Mouse (Mus musculus): Measurements from ENCODE around the gene Comp. TPM values are rescaled to one million over a fixed set of nuclear protein-coding genes. Genes with fewer than 3 reads are reported as not detected.

Comp gene
- total RNA-seq (2012; rRNA removed), result 0.08 and 0.13 TPM in 2 replicates
- not detected in 2 replicates for total RNA-seq (2014; rRNA removed)
- polyA plus RNA-seq (2012; ENCODE audit: insufficient read length, low read depth), result 0.16 TPM in 1 of 2 replicates, not detected in the other

- dilution Hi-C loops (cut with MboI; ENCODE audit: extremely low pct_ligation_motif_present, extremely low pct_unique_long_range_greater_than_20kb, low sequenced_read_pairs), result no loop called here
- H3K4me1 ChIP-seq (ENCODE audit: control insufficient read depth in 1 of 2, insufficient read depth in 2 of 2), result peaks cover 3 to 11% of the 10 kb centered on the region in 2 experiments
- no peak within 1 kb of the TSS for H3K4me3 ChIP-seq (replicated peaks in 1 of 3; ENCODE audit: low read depth in 2 of 3, low read length in 2 of 3, poor library complexity in 1 of 3)
Observed at GRCm38 (mm10) chr8:70373397-70374317, at the start of gene Comp. Gene Comp (plus strand): TSS chr8:70373558.

DNA sequence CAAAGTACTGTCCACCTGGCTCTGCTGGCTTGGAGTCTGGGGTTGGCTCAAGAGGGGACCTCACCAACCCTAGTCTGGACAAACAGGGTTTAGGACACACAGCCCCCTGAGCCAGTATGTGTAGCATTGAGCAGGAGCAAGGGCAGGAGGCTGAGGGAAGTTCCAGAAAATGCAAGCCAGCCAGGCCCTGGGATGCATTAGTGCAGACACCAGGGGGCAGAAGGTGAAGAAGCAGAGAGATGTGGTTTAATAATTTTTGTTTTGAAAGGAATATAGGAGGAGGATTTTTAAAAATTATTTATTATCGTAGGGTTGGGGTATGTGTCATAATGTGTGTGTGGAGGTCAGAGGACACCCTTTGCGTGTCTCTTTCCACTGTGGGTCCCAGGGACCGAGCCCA lies 49.6 kb upstream of the Comp start:
- TF ChIP-seq CTCF (conservative IDR thresholded peaks at IDR 0.05 in 1 of 2, IDR thresholded peaks at IDR 0.05 in 1 of 2; ENCODE audit: low read depth in 2 of 2, low read length in 2 of 2) (peak in 1 of 2 experiments; percentile 42; a peak in 2 of 4 replicates), JUND (conservative IDR thresholded peaks at IDR 0.05; ENCODE audit: low read depth, low read length) (no peak), MAZ (IDR thresholded peaks at IDR 0.05; ENCODE audit: low read depth, low read length) (no peak)
- Histone ChIP-seq H3K79me2 (replicated peaks; ENCODE audit: control insufficient read depth, extremely low read depth, insufficient read depth, poor library complexity, severe bottlenecking) (no peaks in the 10 kb centered on the region), H3K9ac (ENCODE audit: insufficient read depth, low read depth) (no peak overlapping the region), H3K4me3 (replicated peaks in 1 of 3; ENCODE audit: low read depth in 2 of 3, low read length in 2 of 3, poor library complexity in 1 of 3) (no peak overlapping the region), H3K4me2 (ENCODE audit: insufficient read depth, low read depth, poor library complexity, severe bottlenecking) (no peak overlapping the region), H3K27ac (ENCODE audit: insufficient read depth, low read depth) (no peak overlapping the region), H3K4me1 (ENCODE audit: control insufficient read depth in 1 of 2, insufficient read depth in 2 of 2) (peaks cover 11 to 19% of the 10 kb centered on the region in 2 experiments), H3K36me3 (replicated peaks in 1 of 2; ENCODE audit: control insufficient read depth in 1 of 2, insufficient read depth in 1 of 2, low read length in 1 of 2) (peaks cover 0 to 1% of the 10 kb centered on the region in 2 experiments), H3K9me3 (replicated peaks; ENCODE audit: low read length) (peaks cover 7% of the 10 kb centered on the region), H3K27me3 (replicated peaks) (peaks cover 13% of the 10 kb centered on the region)
- DNase-seq (ENCODE audit: extremely low read depth), result no peak
- in situ Hi-C loops (cut with MboI; ENCODE audit: low pct_ligation_motif_present, low pct_unique_long_range_greater_than_20kb, low sequenced_read_pairs), result no loop called here
- dilution Hi-C loops (cut with MboI; ENCODE audit: extremely low pct_ligation_motif_present, extremely low pct_unique_long_range_greater_than_20kb, low sequenced_read_pairs), result no loop called here

More at GRCm38 (mm10) chr8:70373397-70374317, at the start of gene Comp:
- no peak within 1 kb of the TSS for H3K27ac ChIP-seq (ENCODE audit: insufficient read depth, low read depth)
- in situ Hi-C loops (cut with MboI; ENCODE audit: low pct_ligation_motif_present, low pct_unique_long_range_greater_than_20kb, low sequenced_read_pairs), result no loop called here
- peaks cover 9% of the 10 kb centered on the region for H3K27me3 ChIP-seq (replicated peaks)
- no peaks in the 10 kb centered on the region for H3K79me2 ChIP-seq (replicated peaks; ENCODE audit: control insufficient read depth, extremely low read depth, insufficient read depth, poor library complexity, severe bottlenecking)
- H3K9ac ChIP-seq (ENCODE audit: insufficient read depth, low read depth), result no peak within 1 kb of the TSS
- peaks cover 22% of the 10 kb centered on the region for H3K9me3 ChIP-seq (replicated peaks; ENCODE audit: low read length)
- no peak for TF ChIP-seq SIN3A (IDR thresholded peaks at IDR 0.05; ENCODE audit: low read length)
- TF ChIP-seq CHD1 (IDR thresholded peaks at IDR 0.05; ENCODE audit: low read depth, low read length), result no peak
- TF ChIP-seq TCF12 (IDR thresholded peaks at IDR 0.05; ENCODE audit: low read depth, low read length), result no peak
- TF ChIP-seq CTCF (conservative IDR thresholded peaks at IDR 0.05 in 1 of 2, IDR thresholded peaks at IDR 0.05 in 1 of 2; ENCODE audit: low read depth in 2 of 2, low read length in 2 of 2), result no peak
- no peak for TF ChIP-seq MEF2A (IDR thresholded peaks at IDR 0.05; ENCODE audit: borderline replicate concordance, low read depth, low read length)
- no peak for TF ChIP-seq GABPA (IDR thresholded peaks at IDR 0.05; ENCODE audit: insufficient replicate concordance, low read depth, low read length)
- no peak for TF ChIP-seq MAX (IDR thresholded peaks at IDR 0.05; ENCODE audit: low read length)
- no peak for TF ChIP-seq POLR2A (IDR thresholded peaks at IDR 0.05; ENCODE audit: low read depth, low read length)
- no peak for TF ChIP-seq MAZ (IDR thresholded peaks at IDR 0.05; ENCODE audit: low read depth, low read length)
- no peak for TF ChIP-seq ZNF384 (IDR thresholded peaks at IDR 0.05; ENCODE audit: low read depth, low read length)
- no peak for TF ChIP-seq RAD21 (IDR thresholded peaks at IDR 0.05; ENCODE audit: low read depth, low read length)
- H3K4me2 ChIP-seq (ENCODE audit: insufficient read depth, low read depth, poor library complexity, severe bottlenecking), result no peak within 1 kb of the TSS
- H3K36me3 ChIP-seq (replicated peaks in 1 of 2; ENCODE audit: control insufficient read depth in 1 of 2, insufficient read depth in 1 of 2, low read length in 1 of 2), result no peaks in the 10 kb centered on the region
- no peak for DNase-seq (ENCODE audit: extremely low read depth)

Data from CH12.LX (cell line).